Mouse (Mus musculus) urinary bladder, postnatal 4 days (tissue): ENCODE data around the gene Rgsl1.
A peak's percentile ranks its signal among the peaks of the same experiment; 100 is the strongest.
"Not testable (repeated sequence)": the region's sequence is repeated elsewhere in the genome, so short reads cannot be mapped to it uniquely, and the experiment has no call there.

ENCODE experiments used
- DNase-seq, 2 experiments: peaks; one replicate each; pipeline ENCODE4 v3.0.0; 2021 to 2022; ENCODE audit warnings: low spot score in 2 of 2

Rgsl1 gene

DNA sequence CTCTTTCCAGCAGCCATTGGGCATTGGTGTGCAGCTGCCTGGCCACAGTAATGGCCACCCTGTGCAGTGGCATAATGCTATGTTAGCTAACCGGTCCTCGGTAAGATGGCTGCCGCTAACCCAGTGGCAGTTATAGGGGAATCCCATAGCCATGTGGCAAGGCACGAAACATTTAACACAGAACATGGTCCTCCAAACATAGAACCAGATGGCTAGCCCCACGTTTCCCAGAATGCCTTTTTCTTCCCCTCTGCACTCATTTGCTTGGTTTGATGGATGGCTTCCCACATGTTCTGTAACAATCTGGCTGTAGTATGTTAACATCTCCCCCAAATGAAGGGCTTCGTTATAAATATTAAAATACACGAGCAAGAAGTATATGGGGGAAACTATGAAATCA is 67.7 kb downstream of the Rgsl1 start:
- no peak for DNase-seq

DNA sequence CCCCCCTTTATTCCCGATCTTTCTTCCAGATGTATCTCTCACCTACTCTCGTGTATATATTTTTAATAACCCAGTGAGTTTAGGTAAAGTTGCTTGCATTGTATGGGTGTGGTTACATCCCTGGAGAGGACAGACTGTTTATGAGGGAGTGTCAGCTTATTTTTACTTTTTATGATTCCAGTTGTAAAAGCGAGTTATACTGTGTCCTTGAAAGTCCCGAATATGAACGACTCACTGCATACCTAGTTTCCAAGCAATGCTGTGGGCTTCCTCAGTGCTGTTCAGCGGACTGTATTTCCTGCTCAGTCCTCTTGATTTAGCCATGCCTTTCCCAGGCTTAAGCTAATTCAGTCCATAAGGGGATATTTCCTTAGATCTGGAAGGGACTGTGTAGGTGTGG is 68.8 kb downstream of the Rgsl1 start:
- DNase-seq = no peak

DNA sequence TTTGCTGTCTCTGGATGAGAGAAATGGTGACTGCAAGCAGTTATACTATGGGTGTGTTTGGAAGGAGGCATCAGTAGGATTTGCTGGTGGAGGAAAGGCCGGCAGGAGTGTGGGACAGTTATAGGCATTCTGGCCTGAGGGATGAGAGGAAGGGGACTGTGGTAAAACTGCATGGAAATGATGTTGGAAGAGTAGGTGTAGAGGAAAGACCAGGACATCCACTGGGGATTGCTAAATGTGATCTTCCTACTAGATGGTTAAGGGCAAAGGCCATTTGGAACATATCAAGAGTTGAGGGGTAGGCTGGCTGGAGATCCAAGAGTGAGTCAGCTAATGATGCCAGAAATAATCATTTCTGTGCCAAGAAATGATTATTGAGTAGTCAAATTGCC is 73.2 kb downstream of the Rgsl1 start:
- no peak for DNase-seq

DNA sequence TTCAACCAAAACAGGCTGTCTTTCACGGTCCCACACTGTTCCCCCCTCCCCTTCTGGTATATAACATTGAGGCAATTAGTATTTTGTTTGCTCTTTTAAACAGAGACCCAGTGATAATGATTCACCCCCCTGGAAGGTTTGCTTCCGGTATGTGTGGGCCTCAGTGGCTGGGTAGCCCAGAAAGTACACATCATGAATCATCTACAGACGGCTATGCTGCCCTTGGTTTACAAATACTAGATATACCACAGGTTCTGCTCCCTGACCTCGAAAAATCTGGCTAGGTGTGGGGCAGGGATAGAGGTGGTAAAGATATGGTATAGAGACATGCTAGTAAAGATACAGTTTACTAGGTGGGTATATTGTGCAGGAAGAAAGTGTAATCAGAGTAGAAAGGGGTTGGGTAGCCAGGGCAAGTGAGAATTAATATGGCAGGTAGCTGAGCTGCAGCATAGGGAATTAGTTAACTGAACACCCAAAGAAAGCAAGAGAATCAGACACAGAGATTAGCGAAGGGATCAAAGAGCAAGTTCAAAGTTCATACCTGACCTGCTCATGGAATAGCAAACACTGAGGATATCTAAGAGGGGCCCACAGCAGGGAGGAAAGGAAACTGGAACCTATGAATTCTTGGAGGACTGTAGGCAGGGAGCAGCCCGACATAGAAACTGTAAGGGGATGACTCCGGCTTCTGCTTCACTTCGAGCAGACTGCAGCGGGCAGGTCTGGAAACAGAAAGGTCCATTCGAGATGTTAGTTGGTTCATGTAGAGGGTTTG is 73.8 kb downstream of the Rgsl1 start:
- DNase-seq = no peak

DNA sequence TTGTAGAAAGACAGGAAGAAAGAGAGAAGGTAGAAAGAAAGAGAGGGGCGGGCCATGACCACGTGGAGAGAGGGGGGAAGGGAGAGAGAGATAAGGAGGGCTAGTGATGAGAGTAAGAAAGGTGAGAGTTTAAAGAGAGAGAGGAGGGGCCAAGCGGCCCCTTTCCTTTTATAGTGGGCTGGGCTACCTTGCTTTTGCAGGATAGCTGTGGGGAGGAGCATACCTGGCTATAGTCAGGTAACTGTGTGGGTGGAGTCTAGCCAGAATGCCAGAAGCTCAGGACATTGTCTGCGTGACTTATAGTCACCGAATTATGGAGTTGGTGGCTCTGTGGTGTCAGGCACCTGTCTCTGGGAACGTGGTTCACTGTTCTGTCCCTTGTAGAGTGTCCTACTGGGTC is 74.4 kb downstream of the Rgsl1 start:
- DNase-seq = not testable (repeated sequence)

DNA sequence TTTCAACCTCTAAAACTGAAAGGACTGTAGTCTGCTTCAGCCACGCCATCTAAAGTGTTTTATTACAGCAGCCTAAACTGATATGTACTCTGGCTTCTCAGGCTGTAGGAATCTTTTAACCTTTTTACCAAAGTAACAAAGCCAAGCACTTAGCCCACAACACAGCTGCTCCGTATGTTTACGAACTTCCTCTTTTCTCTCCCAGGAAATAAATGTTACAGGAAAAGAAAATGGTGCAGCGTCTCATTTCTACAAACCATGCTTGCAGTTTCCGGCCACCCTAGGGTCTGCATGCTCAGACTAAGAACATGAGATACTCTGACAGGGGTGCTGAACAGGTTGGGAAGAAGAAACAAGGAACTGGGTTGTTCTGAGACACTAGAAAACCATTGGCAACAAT is 75.5 kb downstream of the Rgsl1 start:
- no peak for DNase-seq

DNA sequence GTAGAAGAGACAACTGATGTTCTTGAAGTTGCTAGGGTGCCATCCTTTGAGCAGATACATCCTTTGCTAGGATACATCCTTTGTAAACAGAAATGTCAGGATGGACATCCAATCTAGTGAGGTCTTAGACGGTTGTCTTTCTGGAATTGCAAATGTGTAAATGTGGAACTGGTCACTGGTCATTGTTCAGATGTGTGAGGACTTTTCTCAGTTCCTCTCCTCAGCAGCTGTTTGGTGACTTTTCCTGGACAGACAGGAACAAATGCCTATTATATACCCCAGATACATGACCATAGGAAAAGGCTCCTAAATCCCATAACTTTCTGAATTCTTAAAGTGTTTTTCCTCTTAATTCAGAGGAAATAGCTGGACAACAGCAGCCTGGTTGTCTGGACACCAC is 76.7 kb downstream of the Rgsl1 start:
- DNase-seq = no peak

DNA sequence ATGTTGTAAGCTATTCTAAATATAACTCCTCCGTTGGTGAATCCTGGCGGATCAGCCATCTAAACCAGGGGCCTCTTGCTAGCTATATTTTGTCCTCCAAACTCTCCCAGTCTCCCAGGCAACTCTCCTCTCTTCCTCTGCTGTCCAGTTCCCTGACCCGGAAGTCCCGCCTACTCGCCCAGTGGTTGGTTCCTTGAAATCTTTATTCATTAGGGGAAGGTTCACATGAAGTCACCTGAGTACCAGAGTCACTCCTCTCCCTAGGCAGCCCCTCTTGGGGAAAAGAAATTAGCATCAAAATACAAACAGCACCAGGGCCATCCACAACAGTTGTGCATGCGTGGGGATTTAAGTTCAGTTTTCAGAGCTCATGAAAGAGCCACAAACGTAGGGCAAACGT is 77.6 kb downstream of the Rgsl1 start:
- DNase-seq = no peak

DNA sequence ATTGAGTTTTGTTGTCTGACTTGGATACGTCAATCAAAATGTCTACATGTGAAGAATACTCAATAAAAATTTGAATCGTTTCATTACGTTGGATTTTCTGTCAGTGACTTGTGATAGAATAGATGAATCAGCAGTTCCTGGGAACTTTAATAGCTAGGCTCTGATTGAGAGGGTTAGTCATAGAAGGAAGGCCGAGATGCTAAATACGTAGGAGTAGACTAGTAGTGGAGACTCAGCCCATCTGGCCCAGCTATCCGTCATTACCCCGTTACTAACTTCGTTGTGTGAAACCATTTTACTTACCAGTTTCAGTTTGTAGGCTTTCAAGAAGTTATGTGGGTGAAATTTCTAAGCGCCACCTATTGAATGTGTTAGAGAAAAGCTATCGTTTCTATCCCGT is 79.8 kb downstream of the Rgsl1 start:
- no peak for DNase-seq

DNA sequence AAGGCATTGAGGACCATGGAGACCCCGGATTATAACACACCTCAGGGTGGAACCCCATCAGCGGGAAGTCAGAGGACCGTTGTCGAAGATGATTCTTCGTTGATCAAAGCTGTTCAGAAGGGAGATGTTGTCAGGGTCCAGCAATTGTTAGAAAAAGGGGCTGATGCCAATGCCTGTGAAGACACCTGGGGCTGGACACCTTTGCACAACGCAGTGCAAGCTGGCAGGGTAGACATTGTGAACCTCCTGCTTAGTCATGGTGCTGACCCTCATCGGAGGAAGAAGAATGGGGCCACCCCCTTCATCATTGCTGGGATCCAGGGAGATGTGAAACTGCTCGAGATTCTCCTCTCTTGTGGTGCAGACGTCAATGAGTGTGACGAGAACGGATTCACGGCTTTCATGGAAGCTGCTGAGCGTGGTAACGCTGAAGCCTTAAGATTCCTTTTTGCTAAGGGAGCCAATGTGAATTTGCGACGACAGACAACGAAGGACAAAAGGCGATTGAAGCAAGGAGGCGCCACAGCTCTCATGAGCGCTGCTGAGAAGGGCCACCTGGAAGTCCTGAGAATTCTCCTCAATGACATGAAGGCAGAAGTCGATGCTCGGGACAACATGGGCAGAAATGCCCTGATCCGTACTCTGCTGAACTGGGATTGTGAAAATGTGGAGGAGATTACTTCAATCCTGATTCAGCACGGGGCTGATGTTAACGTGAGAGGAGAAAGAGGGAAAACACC is 90.0 kb downstream of the Rgsl1 start:
- DNase-seq = no peak

DNA sequence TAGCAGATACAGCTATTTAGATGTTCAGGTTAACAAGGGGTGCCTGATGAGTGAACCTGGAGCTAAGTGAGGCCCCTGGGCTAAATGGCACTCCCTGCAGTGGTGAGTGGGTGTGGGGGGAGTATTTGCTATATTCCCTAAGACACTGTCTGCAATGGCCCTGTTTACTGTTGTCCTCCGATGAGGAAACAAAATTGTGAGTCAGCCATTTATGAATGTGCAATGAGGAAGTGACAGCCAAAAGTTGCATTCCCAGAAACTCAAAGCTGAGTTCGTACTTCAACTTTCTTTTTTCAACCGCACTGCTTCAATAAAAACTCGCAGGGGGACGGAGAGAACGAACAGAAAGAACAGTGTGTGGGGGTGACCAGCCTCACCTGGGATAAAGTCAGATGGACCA is 91.4 kb downstream of the Rgsl1 start:
- no peak for DNase-seq

DNA sequence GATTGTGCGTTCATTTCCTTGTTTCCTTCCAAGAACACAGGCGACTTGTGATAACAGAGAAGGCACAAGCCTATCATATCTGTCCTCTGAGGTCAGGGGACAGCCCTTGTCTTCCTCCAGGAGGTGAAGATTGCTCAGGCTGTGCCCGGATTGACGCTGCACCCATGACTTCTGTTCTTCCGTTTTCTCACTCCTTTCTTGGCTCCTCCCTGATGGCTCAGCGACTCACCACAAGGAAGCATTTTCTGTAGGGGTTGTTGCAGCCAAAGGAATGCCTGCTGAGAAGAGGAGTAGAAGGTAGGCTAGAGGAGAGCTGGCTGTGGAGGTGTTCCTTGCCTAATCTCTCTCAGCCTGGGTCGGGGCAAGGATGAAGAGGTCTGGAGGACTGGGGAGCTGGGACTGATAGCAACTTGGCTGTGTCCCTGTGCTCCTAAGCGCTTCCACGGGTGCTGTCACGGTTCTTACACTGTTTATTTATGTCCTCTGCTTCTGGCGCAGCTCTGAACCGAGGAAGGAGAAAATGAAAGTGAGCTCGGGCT is 92.1 kb downstream of the Rgsl1 start:
- no peak for DNase-seq

DNA sequence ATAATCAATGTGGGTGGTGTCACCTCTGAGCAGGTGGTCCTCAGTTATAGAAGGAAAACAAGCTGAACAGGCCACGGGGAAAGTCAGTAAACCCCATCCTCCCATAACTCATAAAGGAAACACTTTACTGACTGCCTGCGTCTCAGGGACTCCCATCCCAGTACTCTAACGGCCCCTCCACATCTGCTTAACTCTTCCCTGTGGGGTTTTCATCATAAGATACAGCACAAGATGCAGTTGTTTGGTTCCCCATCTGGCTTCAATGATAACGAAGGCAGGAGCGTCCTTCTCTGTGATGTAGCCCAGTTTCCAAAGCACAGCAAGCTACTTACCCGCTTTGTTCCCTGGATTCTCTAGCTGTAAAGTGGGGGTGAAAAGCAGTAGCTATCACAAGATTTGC is 93.9 kb downstream of the Rgsl1 start:
- DNase-seq = no peak

DNA sequence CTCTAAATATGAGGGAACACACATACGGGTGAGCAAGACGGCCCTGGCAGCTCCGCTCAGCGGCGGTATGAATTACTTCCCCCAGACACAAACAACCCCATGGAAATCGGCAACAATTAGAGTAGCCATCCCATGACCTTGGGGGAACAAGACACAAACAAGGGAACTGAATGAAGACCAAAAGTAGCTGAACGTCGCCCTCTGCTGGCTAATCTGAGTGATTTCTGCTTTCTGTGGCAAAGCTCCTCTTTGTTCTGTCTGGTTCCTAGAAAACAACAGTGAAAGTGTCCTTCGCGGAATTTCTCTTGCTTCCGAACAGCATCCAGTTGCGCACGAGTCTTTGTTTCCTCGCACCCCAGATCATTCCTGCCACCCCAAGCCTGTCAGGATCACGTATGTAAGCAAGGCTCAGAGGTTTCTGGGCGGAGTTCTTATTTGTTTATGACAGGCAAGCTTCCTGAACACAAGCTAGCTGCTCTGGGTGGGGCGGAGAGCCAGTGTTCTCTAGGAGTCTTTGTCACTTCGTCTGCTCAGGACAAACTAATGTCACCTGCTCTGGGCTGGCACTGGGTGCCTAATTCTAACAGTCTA is 94.6 kb downstream of the Rgsl1 start, which contains the start of gene Rnasel:
Gene Rnasel, plus strand, starts transcription at position 216 of the 591 bp plus-strand sequence.
- peak in 1 of 2 experiments; percentile 65 for DNase-seq

DNA sequence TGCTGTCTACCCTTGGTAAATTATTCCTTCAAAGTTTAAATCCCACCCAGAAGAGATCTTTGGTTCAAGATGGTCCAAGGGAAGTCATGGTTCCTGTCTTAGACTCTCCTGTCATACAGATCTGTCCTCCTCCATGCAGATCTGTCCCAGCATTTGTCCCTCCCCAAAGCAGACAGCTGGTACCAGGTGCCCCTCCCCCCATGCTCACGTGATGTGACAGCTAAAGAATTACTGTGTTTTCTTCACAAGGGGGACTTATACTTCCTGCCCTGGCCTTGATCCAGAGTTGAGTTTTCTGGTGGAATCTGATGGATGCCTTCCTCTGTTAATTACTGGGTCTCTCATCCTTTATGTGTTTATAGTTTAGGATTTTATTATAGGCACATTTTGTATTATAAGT is 95.4 kb downstream of the Rgsl1 start:
- no peak for DNase-seq

DNA sequence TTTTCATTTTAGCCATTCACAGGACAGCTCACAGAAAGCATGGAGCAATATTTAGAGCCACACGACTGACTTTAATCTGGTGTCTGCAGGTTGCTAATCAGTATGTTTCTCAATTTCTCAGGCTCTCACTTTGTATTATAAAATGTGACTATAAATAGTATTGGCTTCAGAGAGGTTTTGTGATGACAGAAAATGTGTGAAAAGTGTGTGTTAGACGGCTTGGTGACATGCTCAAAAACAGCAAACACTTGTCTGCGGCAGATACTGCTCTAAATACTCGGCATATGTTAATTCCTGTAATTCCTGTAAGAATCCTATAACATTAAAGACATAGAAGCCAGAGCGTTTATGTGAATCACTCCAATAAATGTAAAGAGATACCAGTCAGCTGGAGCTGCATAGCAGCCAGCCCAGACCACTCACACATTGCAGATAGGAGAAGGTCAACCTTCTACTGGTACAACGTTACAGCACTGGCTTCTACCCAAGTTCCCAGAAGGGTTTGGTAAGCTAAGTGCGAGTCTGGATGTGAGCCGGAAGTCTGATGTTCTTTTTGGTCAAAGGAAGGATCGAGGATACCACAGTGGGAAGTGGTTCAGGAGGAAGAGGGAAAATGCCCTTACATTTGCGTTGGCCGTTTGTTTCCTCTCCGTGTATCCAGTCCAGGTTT is 95.9 kb downstream of the Rgsl1 start:
- no peak for DNase-seq

DNA sequence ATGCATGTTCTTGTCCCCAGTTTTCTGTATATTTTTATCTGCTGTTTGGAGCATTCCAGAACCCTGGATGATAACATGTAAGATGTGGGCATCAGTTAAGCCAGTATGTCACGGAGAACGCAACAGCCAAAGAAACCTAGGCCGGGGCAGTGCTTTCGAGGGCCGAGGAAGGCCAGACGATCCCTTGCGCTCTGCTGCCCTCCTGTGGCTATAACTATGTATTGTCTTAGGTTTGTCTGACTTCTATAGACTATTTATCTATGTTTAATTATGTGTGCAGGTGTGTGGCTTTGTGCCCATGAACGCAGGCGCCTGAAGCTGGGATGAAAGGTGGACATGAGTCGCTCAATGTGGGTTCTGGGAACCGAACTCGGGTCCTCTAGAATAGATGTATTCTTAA is 97.2 kb downstream of the Rgsl1 start:
- no peak for DNase-seq

DNA sequence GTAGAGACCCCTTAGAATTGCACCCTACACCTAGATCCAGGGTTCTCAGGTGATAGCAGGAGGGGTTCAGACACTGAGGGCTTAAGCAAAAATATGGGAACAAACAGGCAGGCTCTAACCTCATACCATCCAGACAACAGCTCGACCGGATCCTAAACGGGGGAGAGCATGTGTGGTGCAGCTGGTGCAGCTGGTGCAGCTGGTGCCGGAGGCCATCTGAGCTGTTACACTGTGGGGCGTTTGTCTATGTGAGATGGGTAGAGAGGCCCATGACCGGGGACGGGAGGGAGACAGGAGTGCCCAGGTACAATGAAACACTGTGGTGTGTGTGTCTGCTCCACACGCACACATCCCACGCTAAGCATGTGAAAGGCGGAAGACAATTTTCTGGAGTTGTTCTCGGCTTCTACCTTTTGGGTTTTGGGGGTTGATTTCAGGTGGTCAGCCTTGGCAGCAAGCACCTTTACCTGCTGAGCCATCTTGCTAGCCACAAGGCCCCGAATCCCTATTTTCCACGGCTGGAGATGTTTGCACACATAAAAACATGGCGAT is 97.7 kb downstream of the Rgsl1 start:
- no peak for DNase-seq

DNA sequence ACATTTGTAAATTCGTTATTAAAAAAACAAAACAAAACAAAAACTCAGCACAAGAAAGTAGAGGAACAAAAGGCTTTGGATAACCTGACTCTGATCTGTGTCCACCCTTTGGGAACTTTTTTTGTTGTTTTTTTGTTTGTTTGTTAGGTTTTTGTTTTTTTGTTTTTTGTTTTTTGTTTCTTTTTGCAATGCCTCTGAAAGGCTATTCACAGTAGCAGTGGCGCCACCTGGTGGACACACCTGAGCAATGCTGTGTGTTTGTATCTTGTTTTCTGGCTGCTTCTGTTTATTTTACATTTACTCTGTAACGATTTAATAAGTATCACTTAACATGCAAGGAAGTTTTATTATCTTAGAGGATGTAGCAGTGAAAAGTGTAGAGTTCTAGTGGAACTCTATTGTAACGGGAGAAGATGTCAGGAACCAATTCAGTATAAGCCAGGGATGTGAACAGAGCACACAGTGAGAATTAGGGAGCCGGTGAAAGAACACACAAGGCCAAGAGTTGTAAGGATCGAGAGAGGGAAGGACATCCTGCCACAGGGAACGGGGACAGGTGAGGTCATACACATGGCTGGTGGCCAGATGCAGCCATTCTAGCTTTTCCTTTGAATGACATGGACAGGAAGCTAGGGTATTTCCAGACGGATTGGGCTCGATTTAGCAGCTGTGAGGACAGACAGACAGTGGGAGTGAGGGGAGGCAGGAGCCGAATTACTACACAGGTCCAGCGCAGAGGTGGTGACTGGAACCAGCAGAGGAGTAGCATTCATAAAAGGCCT is 101.4 kb downstream of the Rgsl1 start:
- peak in 1 of 2 experiments; percentile 80 for DNase-seq

DNA sequence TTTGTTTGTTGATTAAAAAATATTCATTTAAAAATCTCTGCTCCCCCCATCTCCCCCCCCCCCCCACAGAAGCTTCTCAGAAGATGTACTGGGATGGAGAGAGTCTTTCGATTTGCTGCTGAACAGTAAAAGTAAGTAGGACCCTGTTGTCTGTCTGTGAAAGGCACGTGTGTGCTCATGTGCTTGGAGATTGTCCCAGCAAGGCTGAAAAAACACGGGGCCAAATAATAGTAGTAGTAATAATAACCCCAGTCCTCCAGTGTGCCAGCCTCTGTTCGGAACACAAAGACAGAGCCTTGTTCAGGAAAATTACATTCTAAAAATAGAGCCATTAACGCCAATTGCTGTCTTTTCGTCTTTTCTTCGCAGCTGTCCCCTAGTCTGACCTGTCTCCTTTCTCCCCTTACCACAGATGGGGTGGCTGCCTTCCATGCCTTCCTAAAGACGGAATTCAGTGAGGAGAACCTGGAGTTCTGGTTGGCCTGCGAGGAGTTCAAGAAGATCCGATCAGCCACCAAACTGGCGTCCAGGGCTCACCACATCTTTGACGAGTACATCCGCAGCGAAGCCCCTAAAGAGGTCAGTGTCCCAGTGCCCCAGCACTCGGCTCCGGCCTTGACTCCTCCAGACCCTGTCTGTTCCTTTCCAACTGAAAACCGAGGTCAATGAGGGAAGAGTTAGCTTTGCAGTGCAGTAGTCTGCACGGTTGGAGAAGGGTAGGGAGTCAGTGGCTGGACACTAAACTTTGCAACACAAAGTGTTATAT is 102.2 kb downstream of the Rgsl1 start:
- no peak for DNase-seq
